Mouse (Mus musculus) lung, postnatal 0 days (tissue): ENCODE results near the gene Hist1h2bb.

Experiments
- CTCF ChIP-seq: IDR thresholded peaks from 2 replicates; pipeline ENCODE4 v1.5.1; 2016; ENCODE audit warnings: antibody characterized with exemption, mild to moderate bottlenecking
- EP300 ChIP-seq: IDR thresholded peaks from 2 replicates; pipeline ENCODE4 v1.6.1; 2016; ENCODE audit warnings: antibody characterized with exemption, mild to moderate bottlenecking, control low read depth

- no peak for TF ChIP-seq CTCF
- TF ChIP-seq EP300: no peak
Measured at GRCm38 (mm10) chr13:23752742-23753172, 6.2 kb downstream of the Hist1h2bb start.
